Mouse (Mus musculus) liver, postnatal 0 days (tissue): ENCODE measurements around the gene Mdn1.

Experiments used
- CTCF ChIP-seq: sonication (generic); IDR thresholded peaks from 2 replicates; pipeline ENCODE4 v1.5.1; 2016; ENCODE audit warnings: antibody characterized with exemption, low read depth
- EP300 ChIP-seq: IDR thresholded peaks from 2 replicates; pipeline ENCODE4 v1.6.1; 2016; ENCODE audit warnings: antibody characterized with exemption, low read depth, mild to moderate bottlenecking

DNA sequence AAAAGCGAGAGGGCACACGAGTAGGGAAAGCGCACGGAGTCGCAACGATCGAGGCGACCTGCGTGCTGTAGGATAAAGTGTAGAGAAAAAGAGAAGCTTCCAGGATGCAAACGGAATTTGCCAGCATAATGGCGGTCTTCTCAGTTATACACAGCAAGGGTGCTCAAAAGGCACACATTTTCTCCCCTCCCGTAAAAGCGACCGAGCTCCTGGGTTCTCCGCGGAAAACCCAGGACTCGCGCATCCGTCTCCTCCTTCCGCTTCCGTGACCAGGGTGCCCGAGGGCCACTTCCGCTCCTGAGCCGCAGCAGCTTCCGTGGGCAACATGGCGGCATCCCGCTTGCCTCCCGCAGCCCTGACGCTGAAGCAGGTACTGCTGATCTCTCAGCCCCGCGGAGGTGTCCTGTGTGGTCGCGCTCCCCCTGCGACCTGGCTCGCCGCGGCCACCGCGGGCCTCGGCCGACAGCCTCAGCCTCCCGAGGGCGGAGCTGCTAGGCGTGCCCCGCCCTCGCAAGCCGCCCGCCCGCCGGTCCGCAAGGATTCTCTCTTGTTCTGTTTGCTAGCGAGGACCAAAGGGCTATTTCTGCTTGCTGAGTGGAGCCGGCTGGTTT lies 143.2 kb downstream of the Mdn1 start, which contains the start of gene Lyrm2:
- TF ChIP-seq CTCF (no peak), EP300 (no peak)
